Mouse (Mus musculus): Measurements from ENCODE around the gene Hk2. TPM values are rescaled to one million over a fixed set of nuclear protein-coding genes. Genes with fewer than 3 reads are reported as not detected.

Hk2 gene
- polyA plus RNA-seq, 1 experiment from 2014 or later = 18.7 TPM

DNA sequence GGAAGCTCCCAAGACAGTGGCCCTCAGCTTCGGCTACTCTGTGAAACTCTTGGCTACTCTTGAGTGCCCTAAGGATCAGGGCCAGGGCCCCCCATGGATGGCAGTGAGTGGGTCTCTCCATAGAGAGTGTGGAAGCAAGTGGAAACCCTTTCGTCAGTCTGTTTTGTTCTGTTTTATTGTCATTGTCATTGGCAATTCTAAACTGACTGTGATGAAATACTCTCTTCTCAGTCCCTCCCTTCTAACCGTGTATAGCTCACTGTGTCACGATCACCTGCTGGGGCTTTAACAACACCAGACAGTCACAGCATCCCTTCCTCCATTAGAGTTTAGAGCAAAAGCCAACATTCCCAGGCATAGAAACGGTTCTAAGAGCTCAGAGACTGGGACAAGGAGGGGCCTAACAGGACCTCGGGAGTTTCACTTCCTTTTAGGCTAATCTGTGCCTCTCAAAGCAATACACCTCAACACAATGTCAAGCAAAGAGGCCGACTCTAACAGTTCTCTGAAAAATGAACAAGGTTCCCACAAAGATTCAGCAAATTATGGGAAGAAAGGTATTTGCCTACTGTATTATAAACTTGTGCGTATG is 6.6 kb upstream of the Hk2 start:
- no peak for DNase-seq (ENCODE audit: low spot score)
- no peak overlapping the region for H3K27ac ChIP-seq
- no peak overlapping the region for H3K4me3 ChIP-seq
- peaks cover 5% of the 10 kb centered on the region; the same call in 1 of the 2 replicates for H3K4me1 ChIP-seq (replicated peaks)
- WGBS = 54% methylated on average over 8 of the region's 8 CpGs
- H3K36me3 ChIP-seq = no peaks in the 10 kb centered on the region
- no peaks in the 10 kb centered on the region for H3K27me3 ChIP-seq (ENCODE audit: insufficient read depth, poor library complexity, severe bottlenecking)
- no peaks in the 10 kb centered on the region for H3K9me3 ChIP-seq

- 68% methylated on average over 4 of the region's 4 CpGs for WGBS
- H3K4me3 ChIP-seq = no peak overlapping the region
- DNase-seq (ENCODE audit: low spot score) = no peak
- no peak overlapping the region for H3K27ac ChIP-seq
- no peaks in the 10 kb centered on the region for H3K9me3 ChIP-seq
- no peaks in the 10 kb centered on the region for H3K36me3 ChIP-seq
- peaks cover 5% of the 10 kb centered on the region; the same call in 1 of the 2 replicates for H3K4me1 ChIP-seq (replicated peaks)
- peaks cover 5% of the 10 kb centered on the region for H3K27me3 ChIP-seq (ENCODE audit: insufficient read depth, poor library complexity, severe bottlenecking)
Observed at GRCm38 (mm10) chr6:82780369-82780768, 6.1 kb upstream of the Hk2 start.

- peaks cover 10% of the 10 kb centered on the region for H3K27me3 ChIP-seq (ENCODE audit: insufficient read depth, poor library complexity, severe bottlenecking)
- 93% methylated on average over 4 of the region's 4 CpGs for WGBS
- H3K4me3 ChIP-seq = no peak overlapping the region
- DNase-seq (ENCODE audit: low spot score) = no peak
- no peak overlapping the region for H3K27ac ChIP-seq
- no peaks in the 10 kb centered on the region for H3K9me3 ChIP-seq
- no peaks in the 10 kb centered on the region for H3K36me3 ChIP-seq
- H3K4me1 ChIP-seq (replicated peaks) = peaks cover 21% of the 10 kb centered on the region
Observed at GRCm38 (mm10) chr6:82777124-82777654, 2.9 kb upstream of the Hk2 start.

- 87% methylated on average over 6 of the region's 6 CpGs for WGBS
- Histone ChIP-seq H3K36me3 (no peaks in the 10 kb centered on the region), H3K4me1 (replicated peaks) (peaks cover 35% of the 10 kb centered on the region), H3K4me3 (no peak overlapping the region), H3K27ac (no peak overlapping the region), H3K9me3 (no peaks in the 10 kb centered on the region), H3K27me3 (ENCODE audit: insufficient read depth, poor library complexity, severe bottlenecking) (peaks cover 10% of the 10 kb centered on the region)
- DNase-seq (ENCODE audit: low spot score) = no peak
Observed at GRCm38 (mm10) chr6:82775386-82775785, 1.1 kb upstream of the Hk2 start.

DNA sequence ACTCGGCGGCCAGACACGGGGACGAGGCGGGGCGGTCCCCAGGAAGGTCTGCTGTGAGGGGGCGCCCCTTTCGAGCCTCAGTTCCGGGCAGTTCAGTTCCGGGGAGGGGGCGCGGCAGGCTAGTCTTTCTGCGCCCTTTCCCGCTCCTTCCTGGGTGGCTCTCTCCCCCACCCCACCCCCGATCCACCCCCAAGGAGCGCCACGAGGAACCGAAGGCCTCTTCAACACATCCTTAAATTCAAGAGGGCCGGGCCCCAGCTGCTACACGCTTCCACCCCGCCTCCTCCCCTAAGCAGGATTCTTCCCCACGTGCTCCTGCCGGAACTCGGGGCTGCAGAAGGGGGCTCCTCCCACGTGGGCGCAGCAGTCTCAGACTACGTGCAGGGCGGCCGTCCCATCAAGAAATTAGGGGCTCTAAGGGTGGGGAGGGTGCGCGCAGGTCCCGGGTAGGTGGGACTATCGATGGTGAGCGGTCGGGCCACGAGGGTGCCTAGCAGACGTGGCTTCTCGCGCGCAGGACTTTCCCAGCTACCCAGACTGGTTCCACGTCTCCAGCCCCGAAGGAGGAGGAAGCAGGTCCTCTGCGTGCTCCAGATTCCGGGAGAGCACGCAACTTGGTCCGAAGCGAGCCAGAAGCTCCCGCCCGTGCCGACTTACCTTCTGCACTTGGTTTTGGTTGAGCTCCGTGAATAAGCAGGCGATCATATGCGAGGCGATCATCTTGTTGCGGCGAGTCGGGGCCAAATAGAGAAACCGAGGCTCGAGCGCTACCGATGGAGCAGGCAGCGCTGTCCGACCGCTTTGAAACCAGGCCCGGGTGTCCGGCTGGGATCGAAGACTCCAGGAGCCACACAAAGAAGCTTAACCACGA is 758 bp downstream of the Hk2 start:
- peak; percentile 77 for DNase-seq (ENCODE audit: low spot score)
- Histone ChIP-seq H3K36me3 (peaks cover under 1% of the 10 kb centered on the region; the same call in 1 of the 2 replicates), H3K4me3 (peak overlapping the region; percentile 77), H3K27ac (peak overlapping the region; percentile 89), H3K27me3 (ENCODE audit: insufficient read depth, poor library complexity, severe bottlenecking) (peaks cover 10% of the 10 kb centered on the region), H3K9me3 (no peaks in the 10 kb centered on the region), H3K4me1 (replicated peaks) (peaks cover 46% of the 10 kb centered on the region)
- under 1% methylated on average over 68 of the region's 68 CpGs for WGBS

- H3K4me3 ChIP-seq = peak overlapping the region; percentile 77
- H3K9me3 ChIP-seq = no peaks in the 10 kb centered on the region
- DNase-seq (ENCODE audit: low spot score) = peak; percentile 64
- peaks cover 10% of the 10 kb centered on the region for H3K27me3 ChIP-seq (ENCODE audit: insufficient read depth, poor library complexity, severe bottlenecking)
- peak overlapping the region; percentile 89 for H3K27ac ChIP-seq
- peaks cover 9% of the 10 kb centered on the region; the same call in 1 of the 2 replicates for H3K36me3 ChIP-seq
- under 1% methylated on average over 19 of the region's 19 CpGs for WGBS
- peaks cover 46% of the 10 kb centered on the region for H3K4me1 ChIP-seq (replicated peaks)
Observed at GRCm38 (mm10) chr6:82772451-82773101, 1.7 kb downstream of the Hk2 start.

- no peaks in the 10 kb centered on the region for H3K9me3 ChIP-seq
- peaks cover 46% of the 10 kb centered on the region for H3K4me1 ChIP-seq (replicated peaks)
- peaks cover 10% of the 10 kb centered on the region for H3K27me3 ChIP-seq (ENCODE audit: insufficient read depth, poor library complexity, severe bottlenecking)
- peak overlapping the region; percentile 89 for H3K27ac ChIP-seq
- peaks cover 9% of the 10 kb centered on the region; the same call in 1 of the 2 replicates for H3K36me3 ChIP-seq
- DNase-seq (ENCODE audit: low spot score) = peak; percentile 39
- under 1% methylated on average over 10 of the region's 10 CpGs for WGBS
- peak overlapping the region; percentile 77 for H3K4me3 ChIP-seq
Observed at GRCm38 (mm10) chr6:82771981-82772409, 2.3 kb downstream of the Hk2 start.

DNA sequence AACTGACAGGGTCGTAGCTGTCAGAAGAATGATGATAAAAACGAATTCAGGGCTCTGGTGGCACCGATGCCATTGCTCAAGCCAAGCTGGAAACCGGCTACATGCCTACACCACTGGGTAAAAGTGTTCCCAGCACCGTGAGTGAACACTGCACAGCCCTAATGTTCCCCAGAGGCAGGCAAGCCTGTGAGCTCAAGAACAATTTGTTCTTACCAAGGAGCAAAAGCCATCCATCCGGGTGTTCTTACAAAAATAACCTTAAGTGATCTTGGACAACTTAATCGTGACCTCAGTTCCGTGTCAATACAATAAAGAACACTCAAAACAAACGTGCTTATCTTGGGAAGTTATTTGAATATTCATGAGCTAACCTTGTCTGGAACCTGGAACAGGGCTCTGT is 3.2 kb downstream of the Hk2 start:
- H3K36me3 ChIP-seq = peaks cover 17% of the 10 kb centered on the region
- peak overlapping the region; percentile 77; the same call in 1 of the 2 replicates for H3K4me3 ChIP-seq
- H3K9me3 ChIP-seq = no peaks in the 10 kb centered on the region
- H3K27ac ChIP-seq = no peak overlapping the region
- peaks cover 10% of the 10 kb centered on the region for H3K27me3 ChIP-seq (ENCODE audit: insufficient read depth, poor library complexity, severe bottlenecking)
- peaks cover 46% of the 10 kb centered on the region for H3K4me1 ChIP-seq (replicated peaks)
- DNase-seq (ENCODE audit: low spot score) = no peak
- 65% methylated on average over 9 of the region's 9 CpGs for WGBS

GRCm38 (mm10) chr6:82770286-82770685 is 4.0 kb downstream of the Hk2 start:
- 80% methylated on average over 3 of the region's 3 CpGs for WGBS
- Histone ChIP-seq H3K27ac (no peak overlapping the region), H3K9me3 (no peaks in the 10 kb centered on the region), H3K4me1 (replicated peaks) (peaks cover 46% of the 10 kb centered on the region), H3K4me3 (no peak overlapping the region), H3K27me3 (ENCODE audit: insufficient read depth, poor library complexity, severe bottlenecking) (peaks cover 4% of the 10 kb centered on the region), H3K36me3 (peaks cover 20% of the 10 kb centered on the region)
- DNase-seq (ENCODE audit: low spot score) = no peak

DNA sequence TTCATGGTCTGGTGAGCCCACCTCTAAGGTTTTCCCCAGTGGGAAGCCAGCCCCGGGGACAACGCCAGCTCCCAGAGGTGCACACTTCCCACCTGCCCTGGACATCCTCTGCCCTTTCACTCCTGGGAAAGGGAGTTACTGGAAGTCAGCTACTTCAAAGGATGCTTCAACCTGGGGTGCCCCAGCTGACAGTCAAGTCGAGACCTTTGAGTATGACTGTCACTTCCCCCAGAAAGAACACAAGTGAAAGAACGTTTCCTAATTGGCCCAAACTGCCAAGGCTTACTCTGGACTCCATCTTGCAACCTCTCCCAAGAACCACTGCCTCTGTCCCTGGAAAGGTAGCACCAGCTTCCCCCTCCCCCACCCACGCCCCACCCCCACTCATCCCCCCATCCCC is 4.5 kb downstream of the Hk2 start:
- DNase-seq (ENCODE audit: low spot score) = no peak
- Histone ChIP-seq H3K36me3 (peaks cover 24% of the 10 kb centered on the region), H3K27ac (no peak overlapping the region), H3K9me3 (no peaks in the 10 kb centered on the region), H3K4me3 (no peak overlapping the region), H3K4me1 (replicated peaks) (peaks cover 47% of the 10 kb centered on the region), H3K27me3 (ENCODE audit: insufficient read depth, poor library complexity, severe bottlenecking) (no peaks in the 10 kb centered on the region)
- 70% methylated on average over 5 of the region's 5 CpGs for WGBS

DNA sequence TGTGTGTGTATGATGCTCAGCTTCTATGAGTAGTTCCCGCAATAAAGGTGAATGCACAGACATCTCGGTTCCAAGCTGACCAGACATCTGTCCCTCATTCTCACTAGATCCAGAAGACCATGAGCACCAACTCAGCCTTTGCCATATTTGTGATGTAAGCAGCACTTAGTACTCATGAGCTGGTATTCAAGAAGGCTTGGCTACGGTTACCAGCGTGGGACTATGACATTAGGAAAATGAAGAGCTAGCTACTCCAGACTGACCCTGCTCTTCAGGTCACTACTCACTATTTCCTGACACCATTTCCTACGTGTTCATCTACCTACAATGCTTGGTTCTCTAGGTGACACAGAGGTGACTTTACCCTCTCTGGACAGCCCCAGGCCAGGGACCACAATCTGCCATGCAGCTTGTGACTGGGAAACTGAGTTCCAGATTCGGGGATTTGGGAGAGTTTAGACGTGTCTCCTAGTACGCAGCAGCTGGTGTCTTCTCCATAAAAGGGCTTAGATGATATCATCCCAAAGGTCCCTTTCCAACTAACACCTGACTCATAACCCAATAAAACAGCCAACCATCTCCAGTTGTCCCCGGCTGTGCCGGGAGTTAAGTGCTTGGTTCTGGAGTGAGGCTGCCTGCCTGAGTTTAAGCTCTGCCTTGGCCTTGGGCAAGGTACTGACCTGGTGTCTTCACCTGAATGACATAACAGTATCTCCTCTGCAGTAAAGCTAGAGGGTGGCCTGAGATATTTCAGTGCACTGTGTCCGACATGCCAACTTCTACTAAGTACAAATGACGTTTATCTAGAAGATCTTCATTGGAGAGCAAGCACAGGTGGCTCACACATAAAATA is 6.3 kb downstream of the Hk2 start:
- Histone ChIP-seq H3K27ac (no peak overlapping the region), H3K9me3 (no peaks in the 10 kb centered on the region), H3K4me1 (replicated peaks) (peaks cover 54% of the 10 kb centered on the region), H3K36me3 (peaks cover 24% of the 10 kb centered on the region), H3K27me3 (ENCODE audit: insufficient read depth, poor library complexity, severe bottlenecking) (no peaks in the 10 kb centered on the region), H3K4me3 (no peak overlapping the region)
- no peak for DNase-seq (ENCODE audit: low spot score)
- 93% methylated on average over 12 of the region's 12 CpGs for WGBS

DNA sequence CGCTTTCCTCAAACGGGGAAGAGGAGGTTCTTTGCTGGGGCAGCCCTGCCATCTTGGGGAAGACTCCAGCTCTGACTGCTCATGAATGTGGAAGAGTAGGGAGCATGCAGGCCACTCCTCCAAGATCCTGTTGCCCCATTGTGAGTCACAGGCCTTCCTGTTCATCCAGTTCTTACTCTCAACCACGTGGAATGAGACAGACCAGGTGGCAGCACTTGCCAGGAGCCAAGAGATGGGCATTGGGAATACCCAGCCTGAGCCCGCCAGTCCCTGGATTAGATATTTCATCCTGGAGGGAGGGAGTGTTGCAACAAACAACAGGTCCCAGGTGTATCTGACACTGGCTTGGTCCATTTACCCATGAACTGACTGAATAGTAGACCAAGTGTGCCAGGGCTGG is 7.6 kb downstream of the Hk2 start:
- 74% methylated on average over 4 of the region's 4 CpGs for WGBS
- H3K36me3 ChIP-seq = peaks cover 24% of the 10 kb centered on the region

More for the DNA sequence above, 7.6 kb downstream of the Hk2 start:
- no peaks in the 10 kb centered on the region for H3K9me3 ChIP-seq
- no peaks in the 10 kb centered on the region for H3K27me3 ChIP-seq (ENCODE audit: insufficient read depth, poor library complexity, severe bottlenecking)
- no peak overlapping the region for H3K4me3 ChIP-seq
- peaks cover 47% of the 10 kb centered on the region for H3K4me1 ChIP-seq (replicated peaks)
- H3K27ac ChIP-seq = no peak overlapping the region
- DNase-seq (ENCODE audit: low spot score) = no peak
